Mouse (Mus musculus) limb, embryonic 12.5 days (tissue): ENCODE results near the gene Scrt2. TPM values are rescaled to one million over a fixed set of nuclear protein-coding genes. Genes with fewer than 3 reads are reported as not detected.

Experiments
- ATAC-seq: fragments of 200-750 bp; cut with Nextera tagmentation; 2 replicates; pipeline ENCODE4 v1.8.0; 2017; ENCODE audit warnings: low read depth, moderate TSS enrichment; ENCODE audit not compliant: insufficient number of reproducible peaks, insufficient read depth, low FRiP score, low TSS enrichment
- H3K27ac ChIP-seq: fragments of 300-500 bp; sonication (generic); 2 replicates; pipeline ENCODE4 v1.5.1; 2016; ENCODE audit warnings: mild to moderate bottlenecking, moderate library complexity
- H3K27me3 ChIP-seq: fragments of 300-500 bp; sonication (generic); 2 replicates; pipeline ENCODE4 v1.6.1; 2016; ENCODE audit warnings: mild to moderate bottlenecking, moderate library complexity
- H3K36me3 ChIP-seq: fragments of 300-500 bp; sonication (generic); 2 replicates; pipeline ENCODE4 v1.6.1; 2016; ENCODE audit warnings: mild to moderate bottlenecking, moderate library complexity
- H3K4me1 ChIP-seq: fragments of 300-500 bp; sonication (generic); replicated peaks from 2 replicates; pipeline ENCODE4 v1.6.1; 2016
- H3K4me2 ChIP-seq: fragments of 300-500 bp; sonication (generic); 2 replicates; pipeline ENCODE4 v1.6.1; 2016; ENCODE audit warnings: mild to moderate bottlenecking, moderate library complexity
- H3K4me3 ChIP-seq: fragments of 300-500 bp; sonication (generic); replicated peaks from 2 replicates; pipeline ENCODE4 v1.5.1; 2016; ENCODE audit warnings: mild to moderate bottlenecking
- H3K9ac ChIP-seq: fragments of 300-500 bp; sonication (generic); replicated peaks from 2 replicates; pipeline ENCODE4 v1.6.1; 2016; ENCODE audit warnings: mild to moderate bottlenecking, moderate library complexity
- H3K9me3 ChIP-seq: fragments of 300-500 bp; sonication (generic); 2 replicates; pipeline ENCODE4 v1.6.1; 2016; ENCODE audit warnings: mild to moderate bottlenecking, moderate library complexity
- WGBS: fragments of 180-500 bp; shearing (Covaris S2); methylation state at CpG from one replicate; pipeline ENCODE4 v1.1.7; 2016; 5-methylcytosine and 5-hydroxymethylcytosine counted together
- polyA plus RNA-seq: library from polyadenylated mRNA; unstranded; fragments of >200 nt; fragmentation: Nextera tagmentation; extraction: Ambion mirVana; gene quantifications from 2 replicates; pipeline ENCODE4 v1.2.1, GENCODE M21; 2016

Scrt2 gene
- not detected in 2 replicates for polyA plus RNA-seq

DNA sequence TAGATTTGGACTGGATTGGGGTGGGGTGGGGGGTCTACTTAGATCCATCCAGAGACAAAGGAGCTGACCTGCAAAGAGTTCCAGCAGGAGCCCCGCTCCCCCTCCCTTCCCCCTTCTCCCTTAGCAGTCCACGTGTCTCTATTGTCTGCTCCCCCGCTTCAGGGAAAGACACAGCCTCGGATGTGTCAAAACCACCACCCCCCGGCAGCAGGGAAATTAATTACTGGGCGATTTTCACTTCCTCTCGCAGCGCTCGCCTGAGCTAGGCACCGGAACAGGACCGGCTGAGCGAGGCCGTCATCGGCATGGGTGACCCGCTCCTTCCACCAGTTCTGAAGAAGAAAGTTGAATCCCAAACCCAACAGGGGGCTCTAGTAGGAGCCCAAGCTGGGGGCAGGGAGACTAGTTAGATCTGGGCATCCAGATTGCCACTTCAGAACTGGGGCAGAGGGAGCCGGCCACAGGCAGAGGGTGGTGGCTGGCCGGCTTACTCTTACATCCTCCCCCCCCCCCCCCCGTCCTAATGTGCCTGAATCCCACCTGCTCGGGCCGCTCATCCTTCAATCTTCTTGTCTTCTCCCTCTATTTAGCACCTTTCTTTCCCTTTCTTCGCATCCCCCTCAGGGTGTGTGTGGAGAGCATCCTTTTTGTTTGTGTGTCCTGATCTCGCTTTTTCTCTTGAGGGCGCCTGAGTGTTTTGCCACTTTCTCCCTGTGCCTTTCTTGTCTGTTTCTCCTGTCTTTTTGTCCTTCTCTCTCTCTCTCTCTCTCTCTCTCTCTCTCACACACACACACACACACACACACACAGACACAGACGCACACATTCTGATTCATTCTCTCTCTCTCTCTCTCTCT, at the start of gene Scrt2:
Gene Scrt2, plus strand, starts transcription at position 845 of the 857 bp plus-strand sequence.
- under 1% methylated on average over 23 of the region's 24 CpGs for WGBS
- Histone ChIP-seq H3K4me1 (peaks cover 18% of the 10 kb centered on the region), H3K4me3 (peak within 1 kb of the TSS; percentile 34), H3K4me2 (peak within 1 kb of the TSS; percentile 65), H3K9me3 (no peaks in the 10 kb centered on the region), H3K36me3 (no peaks in the 10 kb centered on the region), H3K9ac (no peak within 1 kb of the TSS; the same call in 1 of the 2 replicates), H3K27ac (no peak within 1 kb of the TSS), H3K27me3 (peaks cover 95% of the 10 kb centered on the region)
- ATAC-seq = peak; percentile 12; the same call in 1 of the 2 replicates

DNA sequence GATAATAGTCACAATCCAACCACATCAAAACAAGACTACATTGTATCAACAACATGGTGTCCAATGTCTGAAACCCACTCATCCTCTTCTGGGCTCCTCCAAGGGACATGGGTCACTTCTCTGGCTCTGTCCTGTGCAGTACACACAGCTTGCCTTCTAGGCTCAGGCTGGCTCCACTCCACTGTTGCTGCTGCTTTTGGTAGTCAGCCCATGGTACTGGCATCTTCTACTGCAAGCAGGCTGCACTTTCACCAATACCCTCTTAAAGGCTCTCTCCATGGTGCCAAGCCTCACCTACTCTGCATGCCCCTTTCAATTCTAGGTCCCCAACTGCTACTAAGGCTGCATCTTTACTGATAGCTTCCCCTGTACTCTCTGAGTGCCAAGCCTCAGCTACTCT, 41.2 kb upstream of the Scrt2 start:
- H3K27ac ChIP-seq = no peak overlapping the region
- H3K9ac ChIP-seq = no peak overlapping the region
- no peak for ATAC-seq
- H3K4me3 ChIP-seq = no peak overlapping the region
- no peak overlapping the region for H3K4me2 ChIP-seq
- peaks cover 6% of the 10 kb centered on the region for H3K9me3 ChIP-seq
- H3K36me3 ChIP-seq = no peaks in the 10 kb centered on the region
- peaks cover 48% of the 10 kb centered on the region for H3K27me3 ChIP-seq
- H3K4me1 ChIP-seq = no peaks in the 10 kb centered on the region

DNA sequence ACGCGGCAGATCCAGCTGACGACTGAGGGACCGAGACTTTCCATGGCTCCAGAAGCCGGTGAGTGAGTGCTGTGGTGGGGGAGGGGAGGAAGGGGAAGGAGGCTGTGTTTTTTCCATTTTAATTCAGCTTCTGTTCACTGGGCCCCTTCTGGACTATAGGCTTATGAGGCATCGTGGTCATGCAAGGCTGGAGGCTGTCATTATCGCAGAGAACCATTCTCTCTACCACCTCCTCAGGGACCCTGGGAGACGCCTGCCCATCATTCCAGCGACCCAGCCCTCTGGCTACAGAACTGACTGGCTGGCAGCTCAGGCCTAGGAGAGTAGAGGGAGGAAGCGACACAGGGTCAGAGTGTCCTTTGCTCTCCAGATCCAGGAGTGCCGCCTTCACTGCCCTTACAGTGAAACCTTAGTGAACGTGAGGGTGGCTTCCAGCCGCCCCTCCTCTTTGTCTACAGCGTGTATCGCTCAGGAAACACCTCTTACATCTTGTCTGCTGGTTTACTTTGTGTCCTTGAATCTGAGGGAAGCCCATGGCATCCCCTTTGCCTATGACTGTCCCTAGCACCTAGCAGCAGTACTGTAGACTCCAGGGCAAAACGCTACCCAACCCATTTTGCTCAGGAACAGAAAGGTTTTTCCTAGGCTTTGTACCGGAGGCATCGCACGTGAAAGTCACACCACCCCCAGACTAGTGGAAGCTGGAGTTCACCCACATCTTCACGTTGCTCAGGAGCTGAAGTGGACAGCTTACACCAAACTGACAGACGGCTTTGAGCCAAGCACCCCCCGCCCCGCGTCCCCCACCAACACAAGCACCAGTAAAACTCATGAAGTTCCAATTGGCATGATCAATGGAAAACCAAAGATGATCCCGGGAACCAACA, 34.0 kb upstream of the Scrt2 start:
- Histone ChIP-seq H3K4me3 (peak overlapping the region; percentile 58; the same call in 1 of the 2 replicates), H3K9me3 (no peaks in the 10 kb centered on the region), H3K4me2 (peak overlapping the region; percentile 95; the same call in 1 of the 2 replicates), H3K27me3 (peaks cover 85% of the 10 kb centered on the region), H3K36me3 (no peaks in the 10 kb centered on the region), H3K9ac (no peak overlapping the region), H3K27ac (no peak overlapping the region), H3K4me1 (peaks cover 24% of the 10 kb centered on the region)
- WGBS = 2% methylated on average over 25 of the region's 25 CpGs
- no peak for ATAC-seq

DNA sequence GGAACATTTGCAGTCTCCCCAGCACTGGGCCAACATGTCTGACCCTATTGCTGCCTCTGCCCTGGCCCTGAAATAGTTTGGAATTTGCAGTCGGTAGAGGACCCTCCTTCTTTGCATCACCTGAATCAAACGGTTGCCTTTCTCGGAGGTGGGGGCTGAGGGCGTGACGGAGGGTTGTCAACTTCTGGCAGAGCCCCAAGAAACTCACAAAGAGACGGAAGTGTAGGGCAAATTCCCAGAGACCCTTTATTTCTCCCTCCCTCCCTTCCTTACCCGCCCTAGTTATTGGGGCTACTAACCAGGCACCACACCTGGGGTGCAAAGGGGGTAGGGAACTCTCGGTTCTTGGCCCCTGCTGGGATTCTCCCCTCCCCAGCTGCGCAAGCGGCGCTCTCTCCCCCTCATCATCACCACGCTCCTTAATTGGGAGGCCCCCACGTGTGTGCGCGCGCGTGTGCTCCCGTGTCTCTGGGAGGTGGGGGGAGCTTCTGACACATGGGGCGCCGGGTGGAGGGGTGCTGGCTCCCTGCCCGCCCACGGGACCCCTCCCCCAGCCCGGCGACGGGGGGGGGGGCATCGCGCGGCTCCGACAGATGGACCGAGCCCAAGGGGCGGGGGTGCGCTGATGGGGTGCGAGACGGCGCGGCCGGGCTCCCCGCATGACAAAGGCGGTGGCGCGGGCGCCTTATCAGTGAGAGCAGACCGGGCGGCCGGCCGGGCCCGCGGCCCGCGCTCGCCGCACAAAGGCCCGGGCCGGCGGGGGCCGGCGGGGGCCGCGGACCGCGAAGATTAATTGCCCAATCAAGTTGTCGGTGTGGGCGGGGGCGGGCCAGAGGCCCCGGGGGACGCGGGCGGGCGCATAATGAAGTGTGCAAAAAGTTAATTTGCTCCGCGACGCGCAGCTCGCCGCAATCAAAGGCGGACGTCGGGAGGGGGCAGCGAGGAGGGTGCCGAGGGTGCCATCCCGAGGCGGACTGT, 33.0 kb upstream of the Scrt2 start:
- no peak for ATAC-seq
- Histone ChIP-seq H3K9ac (peak overlapping the region; percentile 70), H3K4me3 (peak overlapping the region; percentile 58), H3K27ac (no peak overlapping the region), H3K4me2 (peak overlapping the region; percentile 95), H3K9me3 (no peaks in the 10 kb centered on the region), H3K27me3 (peaks cover 90% of the 10 kb centered on the region), H3K36me3 (no peaks in the 10 kb centered on the region), H3K4me1 (peaks cover 24% of the 10 kb centered on the region)
- under 1% methylated on average over 74 of the region's 82 CpGs for whole genome bisulfite sequencing

DNA sequence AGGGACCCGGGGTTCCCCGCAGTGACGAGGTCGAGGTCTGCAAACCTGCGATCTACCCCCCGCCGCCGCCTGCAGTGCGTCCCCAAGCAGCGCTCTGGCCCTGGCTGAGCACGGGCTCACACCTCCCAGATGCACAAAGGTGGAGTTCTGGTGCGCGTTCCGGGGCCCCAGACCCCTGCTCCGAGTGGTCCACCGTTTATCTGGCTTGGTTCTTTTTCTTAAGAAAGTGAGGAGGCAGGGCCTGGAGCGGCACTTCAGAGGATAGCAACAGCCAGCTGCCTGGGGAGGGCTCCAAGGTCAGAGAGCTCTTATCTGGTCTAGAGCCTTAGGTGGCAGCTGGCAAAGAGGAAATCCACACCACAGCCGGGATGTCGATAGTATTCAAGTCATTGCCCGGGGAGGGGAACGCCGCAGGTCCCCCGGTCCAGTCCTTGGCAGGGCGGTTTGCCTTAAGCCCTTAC, 32.3 kb upstream of the Scrt2 start:
- 1% methylated on average over 24 of the region's 24 CpGs for WGBS
- ATAC-seq = no peak
- H3K27me3 ChIP-seq = peaks cover 88% of the 10 kb centered on the region
- H3K4me3 ChIP-seq = peak overlapping the region; percentile 58
- no peaks in the 10 kb centered on the region for H3K36me3 ChIP-seq
- peak overlapping the region; percentile 70 for H3K9ac ChIP-seq
- H3K4me2 ChIP-seq = peak overlapping the region; percentile 95
- H3K4me1 ChIP-seq = peaks cover 24% of the 10 kb centered on the region
- H3K27ac ChIP-seq = no peak overlapping the region
- no peaks in the 10 kb centered on the region for H3K9me3 ChIP-seq

DNA sequence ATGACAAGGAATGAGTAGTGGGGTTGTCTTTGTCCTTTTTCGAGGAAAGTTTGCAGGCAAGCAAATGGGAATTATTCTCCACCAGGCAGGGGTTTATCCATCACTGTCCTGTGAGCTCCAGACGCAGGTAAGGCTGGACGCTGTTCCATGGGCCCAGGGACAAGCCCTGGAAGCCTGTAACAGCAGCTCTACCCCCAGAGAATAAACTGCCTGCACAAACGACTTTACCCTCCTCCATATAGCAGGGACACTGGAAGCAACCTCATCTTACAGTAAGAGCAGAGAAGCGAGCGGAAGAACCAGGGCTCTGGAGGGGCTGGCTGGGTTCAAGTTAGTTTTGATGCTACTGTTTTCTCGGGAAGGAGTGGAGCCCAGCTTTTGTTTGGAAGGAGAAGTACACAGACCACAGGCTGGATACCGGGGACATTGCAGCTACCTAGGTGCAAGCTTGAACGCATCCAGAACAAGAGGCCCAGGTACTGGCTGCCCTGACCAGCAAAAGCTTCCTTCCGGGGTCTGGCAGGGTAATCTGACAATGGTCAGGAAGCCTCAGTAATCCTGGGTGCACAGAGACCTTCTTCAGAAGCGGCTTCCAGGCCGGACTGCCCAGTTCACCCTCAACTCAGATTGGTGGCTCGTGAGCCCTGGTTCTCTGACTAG, 31.6 kb upstream of the Scrt2 start:
- Histone ChIP-seq H3K36me3 (no peaks in the 10 kb centered on the region), H3K9ac (no peak overlapping the region), H3K4me2 (peak overlapping the region; percentile 95), H3K27ac (no peak overlapping the region), H3K4me1 (peaks cover 24% of the 10 kb centered on the region), H3K9me3 (no peaks in the 10 kb centered on the region), H3K27me3 (peaks cover 82% of the 10 kb centered on the region), H3K4me3 (0 out of 2 replicates have a peak overlapping the region, but pooled peaks have one; percentile 58)
- no peak for ATAC-seq
- 3% methylated on average over 13 of the region's 13 CpGs for WGBS

DNA sequence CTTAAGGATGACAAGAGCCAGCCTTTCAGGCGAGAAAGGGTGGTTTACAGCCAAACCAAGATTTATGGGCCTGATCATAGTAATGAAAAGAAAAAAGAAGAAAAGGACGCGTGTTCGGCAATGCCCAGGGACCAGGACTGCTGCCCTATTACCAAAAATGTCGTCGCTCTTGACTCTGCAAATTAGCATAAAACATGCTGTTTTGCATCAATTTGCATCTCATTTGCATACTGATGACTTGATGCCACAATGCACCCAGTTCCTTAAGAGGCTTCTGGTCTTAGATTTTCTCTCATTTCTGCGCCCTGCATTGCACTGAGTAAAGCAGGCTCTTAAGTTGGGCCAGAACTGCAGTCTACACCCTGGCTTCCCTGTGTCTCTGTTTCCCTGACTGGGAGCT, 31.0 kb upstream of the Scrt2 start:
- no peak overlapping the region for H3K4me2 ChIP-seq
- ATAC-seq = no peak

DNA sequence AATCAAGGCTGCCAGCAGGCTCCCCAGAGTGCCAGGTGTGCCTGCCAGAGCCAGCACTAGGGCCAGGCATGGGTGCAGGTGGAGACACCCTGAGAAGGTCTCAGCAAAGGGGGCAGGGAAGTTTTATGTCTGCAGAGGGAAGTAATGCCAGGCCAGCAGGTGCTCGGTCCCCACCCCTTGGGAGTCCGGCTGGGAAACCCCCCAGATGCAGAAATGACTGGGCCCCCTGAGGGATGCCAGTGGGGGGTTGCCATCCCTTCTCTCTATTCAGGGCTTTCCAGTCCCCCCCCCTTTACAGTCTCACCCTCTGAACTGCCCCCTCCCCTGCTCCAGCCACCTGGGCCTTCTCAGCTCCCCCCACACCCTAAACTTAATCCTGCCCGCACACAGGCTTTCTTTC, 29.3 kb upstream of the Scrt2 start:
- ATAC-seq = no peak
- Histone ChIP-seq H3K36me3 (no peaks in the 10 kb centered on the region), H3K9ac (no peak overlapping the region), H3K4me1 (peaks cover 22% of the 10 kb centered on the region), H3K4me2 (no peak overlapping the region), H3K27me3 (peaks cover 84% of the 10 kb centered on the region), H3K9me3 (no peaks in the 10 kb centered on the region), H3K4me3 (no peak overlapping the region), H3K27ac (no peak overlapping the region)
- 64% methylated on average over 3 of the region's 3 CpGs for WGBS

More for the DNA sequence above, 31.0 kb upstream of the Scrt2 start:
- Histone ChIP-seq H3K9ac (no peak overlapping the region), H3K27ac (no peak overlapping the region), H3K9me3 (no peaks in the 10 kb centered on the region), H3K4me1 (peaks cover 24% of the 10 kb centered on the region), H3K27me3 (peaks cover 80% of the 10 kb centered on the region), H3K4me3 (no peak overlapping the region), H3K36me3 (no peaks in the 10 kb centered on the region)
- WGBS = 4% methylated on average over 7 of the region's 7 CpGs

DNA sequence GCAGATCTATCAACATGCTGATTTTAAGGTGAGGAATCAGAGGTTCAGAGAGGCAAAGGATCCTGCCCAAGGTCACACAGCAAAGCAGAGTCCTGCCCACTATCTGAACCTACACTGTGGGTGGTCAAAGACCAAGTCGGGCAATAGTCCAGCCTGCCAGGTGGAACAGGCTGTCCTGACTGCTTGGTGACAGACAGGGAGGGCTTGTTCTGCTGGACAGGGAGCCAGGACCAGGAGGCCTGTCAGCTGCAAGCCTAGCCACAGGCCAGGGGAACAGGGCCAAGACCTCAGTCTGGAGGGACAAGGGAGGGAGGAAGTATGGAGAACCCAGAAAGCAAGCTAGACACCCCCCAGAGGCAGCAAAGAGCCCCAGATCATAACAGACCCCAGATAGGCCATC, 25.9 kb upstream of the Scrt2 start:
- no peak overlapping the region for H3K4me2 ChIP-seq
- H3K9ac ChIP-seq = no peak overlapping the region
- 65% methylated on average over 1 of the region's 1 CpGs for WGBS
- H3K27ac ChIP-seq = no peak overlapping the region
- no peaks in the 10 kb centered on the region for H3K4me1 ChIP-seq
- no peaks in the 10 kb centered on the region for H3K36me3 ChIP-seq
- ATAC-seq = no peak
- peaks cover 70% of the 10 kb centered on the region for H3K27me3 ChIP-seq
- no peaks in the 10 kb centered on the region for H3K9me3 ChIP-seq
- no peak overlapping the region for H3K4me3 ChIP-seq
